Mouse (Mus musculus) spleen, postnatal 4 days (tissue): ENCODE measurements around the gene Eif5a2.
"Not testable (repeated sequence)": the region's sequence is repeated elsewhere in the genome, so short reads cannot be mapped to it uniquely, and the experiment has no call there.

ENCODE experiments used
- DNase-seq, 2 experiments: peaks; one replicate each; pipeline ENCODE4 v3.0.0; 2022; ENCODE audit warnings: low spot score in 2 of 2

The Eif5a2 gene

GRCm38 (mm10) chr3:28780994-28781393 lies at the start of gene Eif5a2:
Gene Eif5a2, plus strand, starts transcription at chr3:28781276.
- DNase-seq = peak; percentile 93 to 95

- no peak for DNase-seq
Measured at GRCm38 (mm10) chr3:28734712-28735111, 46.4 kb upstream of the Eif5a2 start.

GRCm38 (mm10) chr3:28736981-28737380 lies 44.1 kb upstream of the Eif5a2 start:
- no peak for DNase-seq

GRCm38 (mm10) chr3:28740353-28740752 lies 40.7 kb upstream of the Eif5a2 start:
- no peak for DNase-seq

GRCm38 (mm10) chr3:28743251-28743650 lies 37.8 kb upstream of the Eif5a2 start:
- no peak for DNase-seq

GRCm38 (mm10) chr3:28745835-28746483 lies 35.1 kb upstream of the Eif5a2 start:
- peak; percentile 67 to 76 for DNase-seq

- DNase-seq = peak in 1 of 2 experiments; percentile 14
Measured at GRCm38 (mm10) chr3:28748151-28748550, 32.9 kb upstream of the Eif5a2 start.

- DNase-seq = no peak
Measured at GRCm38 (mm10) chr3:28748956-28749355, 32.1 kb upstream of the Eif5a2 start.

- no peak for DNase-seq
Measured at GRCm38 (mm10) chr3:28755477-28755876, 25.6 kb upstream of the Eif5a2 start.

GRCm38 (mm10) chr3:28761225-28761789 lies 19.8 kb upstream of the Eif5a2 start:
- no peak for DNase-seq

GRCm38 (mm10) chr3:28766935-28767334 lies 14.1 kb upstream of the Eif5a2 start:
- DNase-seq = no peak

- DNase-seq = no peak
Measured at GRCm38 (mm10) chr3:28768222-28768621, 12.9 kb upstream of the Eif5a2 start.

- DNase-seq = not testable (repeated sequence)
Measured at GRCm38 (mm10) chr3:28772919-28773318, 8.2 kb upstream of the Eif5a2 start.

- DNase-seq = peak in 1 of 2 experiments; percentile 18
Measured at GRCm38 (mm10) chr3:28775361-28775760, 5.7 kb upstream of the Eif5a2 start.

- peak in 1 of 2 experiments; percentile 17 for DNase-seq
Measured at GRCm38 (mm10) chr3:28775958-28776357, 5.1 kb upstream of the Eif5a2 start.

- DNase-seq = no peak
Measured at GRCm38 (mm10) chr3:28776491-28776890, 4.6 kb upstream of the Eif5a2 start.

- DNase-seq = no peak
Measured at GRCm38 (mm10) chr3:28780511-28780910, 565 bp upstream of the Eif5a2 start.

- no peak for DNase-seq
Measured at GRCm38 (mm10) chr3:28781422-28781821, 346 bp downstream of the Eif5a2 start.

- no peak for DNase-seq
Measured at GRCm38 (mm10) chr3:28781848-28782247, 772 bp downstream of the Eif5a2 start.

- DNase-seq = no peak
Measured at GRCm38 (mm10) chr3:28784176-28784575, 3.1 kb downstream of the Eif5a2 start.

- no peak for DNase-seq
Measured at GRCm38 (mm10) chr3:28794835-28795234, 13.8 kb downstream of the Eif5a2 start.

GRCm38 (mm10) chr3:28805301-28806097 lies 24.4 kb downstream of the Eif5a2 start, which contains the start of gene Rpl22l1:
Gene Rpl22l1, plus strand, starts transcription at chr3:28805436.
- peak; percentile 98 to 99 for DNase-seq
